Mouse (Mus musculus) macrophage (primary cell): ENCODE measurements around the gene Vars2. TPM values are rescaled to one million over a fixed set of nuclear protein-coding genes. Genes with fewer than 3 reads are reported as not detected.

Source experiments
- H3K27ac ChIP-seq: fragments of 350-480 bp; formaldehyde crosslinking; 2 replicates; pipeline ENCODE4 v1.9.0; 2021
- H3K36me3 ChIP-seq: fragments of 350-480 bp; formaldehyde crosslinking; 2 replicates; pipeline ENCODE4 v1.9.0; 2021; ENCODE audit errors: inconsistent target
- H3K4me3 ChIP-seq: fragments of 350-480 bp; formaldehyde crosslinking; 2 replicates; pipeline ENCODE4 v1.9.0; 2021; ENCODE audit errors: inconsistent target
- H3K79me2 ChIP-seq: fragments of 350-480 bp; formaldehyde crosslinking; 2 replicates; pipeline ENCODE4 v1.9.0; 2021; ENCODE audit errors: inconsistent target
- WGBS: methylation state at CpG from one replicate; pipeline ENCODE4 v1.1.7; 2026; ENCODE audit warnings: inconsistent platforms; ENCODE audit not compliant: missing documents; 5-methylcytosine and 5-hydroxymethylcytosine counted together
- polyA plus RNA-seq: library from polyadenylated mRNA; stranded (reverse); fragments of 250-400 nt; gene quantifications from 3 replicates; pipeline ENCODE4 v1.2.4, GENCODE M21; 2018; ENCODE audit warnings: inconsistent platforms

Gene Vars2
- polyA plus RNA-seq, 1 experiment from 2014 or later = 3.5 TPM

DNA sequence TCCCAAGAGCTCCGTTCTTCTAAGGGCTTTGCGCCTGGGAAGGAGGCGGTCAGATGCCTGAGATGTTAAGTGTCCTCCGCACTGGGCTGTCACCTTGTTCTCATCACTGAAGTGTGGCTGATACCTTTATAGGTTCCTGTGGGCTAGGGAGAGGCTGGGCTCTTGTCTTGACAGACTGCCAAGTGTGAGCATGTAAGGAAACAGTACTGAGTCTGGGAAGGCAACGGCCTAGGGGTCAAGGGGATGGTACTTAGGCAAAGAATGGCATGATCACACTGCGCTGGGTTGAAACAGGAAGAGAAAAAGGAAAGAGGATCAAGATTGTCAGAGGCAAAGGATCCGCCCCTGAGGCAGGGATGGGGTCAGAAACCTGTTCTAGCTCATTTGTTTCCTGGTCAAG is 40.9 kb downstream of the Vars2 start, which contains the start of gene Gm9573:
Gm9573 (minus strand) TSS at position 101 of the 400 bp plus-strand sequence.
- H3K36me3 ChIP-seq = no peaks in the 10 kb centered on the region
- H3K27ac ChIP-seq = no peak within 1 kb of the TSS
- no peak within 1 kb of the TSS for H3K4me3 ChIP-seq
- H3K79me2 ChIP-seq = no peaks in the 10 kb centered on the region
- 79% methylated on average over 7 of the region's 7 CpGs for WGBS

GRCm38 (mm10) chr17:35617127-35617526 is 50.3 kb downstream of the Vars2 start:
- WGBS = 72% methylated on average over 4 of the region's 4 CpGs
- H3K27ac ChIP-seq = no peak overlapping the region
- H3K4me3 ChIP-seq = no peak overlapping the region
- no peaks in the 10 kb centered on the region for H3K79me2 ChIP-seq
- H3K36me3 ChIP-seq = no peaks in the 10 kb centered on the region

Other genes with a start within 250 kb of the Vars2 start
- gene H2-Q6, start 242.7 kb downstream of the Vars2 start, polyA plus RNA-seq = 6.1 to 11.8 TPM (median 9.4 TPM) in 3 replicates
- gene H2-Q7, start 228.4 kb downstream of the Vars2 start, polyA plus RNA-seq = 9.6 to 18.4 TPM (median 13.1 TPM) in 3 replicates
- 0.07 to 0.35 TPM in 2 of 3 replicates, not detected in the other for gene H2-Q10, start 197.5 kb downstream of the Vars2 start, polyA plus RNA-seq
- not detected in 3 replicates for gene Pou5f1, start 161.6 kb downstream of the Vars2 start, polyA plus RNA-seq
- gene Tcf19, start 150.8 kb downstream of the Vars2 start, polyA plus RNA-seq = 2.7 to 15.5 TPM (median 3.0 TPM) in 3 replicates
- 1.3 to 3.3 TPM (median 2.1 TPM) in 3 replicates for gene Cchcr1, start 150.5 kb downstream of the Vars2 start, polyA plus RNA-seq
- gene Psors1c2, start 134.4 kb downstream of the Vars2 start, polyA plus RNA-seq = not detected in 3 replicates
- gene Cdsn, start 115.5 kb downstream of the Vars2 start, polyA plus RNA-seq = not detected in 3 replicates
- gene 2300002M23Rik, start 100.1 kb downstream of the Vars2 start, polyA plus RNA-seq = not detected in 3 replicates
- gene Sfta2, start 66.0 kb downstream of the Vars2 start, polyA plus RNA-seq = not detected in 3 replicates
- gene Gm9573, start 41.0 kb downstream of the Vars2 start, polyA plus RNA-seq = not detected in 3 replicates
- not detected in 3 replicates for gene Mucl3, start 23.9 kb downstream of the Vars2 start, polyA plus RNA-seq
- gene Gtf2h4, start 6.1 kb upstream of the Vars2 start, polyA plus RNA-seq = 6.2 to 17.0 TPM (median 10.0 TPM) in 3 replicates
- 0.27 to 0.42 TPM in 2 of 3 replicates, not detected in the other for gene Ddr1, start 37.0 kb upstream of the Vars2 start, polyA plus RNA-seq
- gene Ier3, start 154.1 kb upstream of the Vars2 start, polyA plus RNA-seq = 20.7 to 61.5 TPM (median 37.3 TPM) in 3 replicates
- gene Flot1, start 155.6 kb upstream of the Vars2 start, polyA plus RNA-seq = 42.9 to 64.8 TPM (median 56.1 TPM) in 3 replicates
- gene Tubb5, start 170.7 kb upstream of the Vars2 start, polyA plus RNA-seq = 187 to 603 TPM (median 205 TPM) in 3 replicates
- gene Mdc1, start 173.9 kb upstream of the Vars2 start, polyA plus RNA-seq = 12.5 to 32.8 TPM (median 22.9 TPM) in 3 replicates
- gene Nrm, start 193.7 kb upstream of the Vars2 start, polyA plus RNA-seq = 5.9 to 14.4 TPM (median 6.8 TPM) in 3 replicates
- gene Ppp1r18, start 198.0 kb upstream of the Vars2 start, polyA plus RNA-seq = 166 to 235 TPM (median 189 TPM) in 3 replicates
- 19.3 to 24.2 TPM (median 19.8 TPM) in 3 replicates for gene Dhx16, start 212.2 kb upstream of the Vars2 start, polyA plus RNA-seq
- 26.7 to 32.7 TPM (median 27.9 TPM) in 3 replicates for gene 2310061I04Rik, start 229.8 kb upstream of the Vars2 start, polyA plus RNA-seq
- 3.8 to 11.5 TPM (median 6.7 TPM) in 3 replicates for gene Atat1, start 242.5 kb upstream of the Vars2 start, polyA plus RNA-seq
- 31.2 to 75.1 TPM (median 49.9 TPM) in 3 replicates for gene Mrps18b, start 248.8 kb upstream of the Vars2 start, polyA plus RNA-seq
- 27.4 to 97.8 TPM (median 35.0 TPM) in 3 replicates for gene Ppp1r10, start 248.8 kb upstream of the Vars2 start, polyA plus RNA-seq